Mouse (Mus musculus) lung, embryonic 15.5 days (tissue): ENCODE results near the gene Zfhx2. TPM values are rescaled to one million over a fixed set of nuclear protein-coding genes. Genes with fewer than 3 reads are reported as not detected.

Experiments used
- ATAC-seq: fragments of 200-750 bp; cut with Nextera tagmentation; 2 replicates; pipeline ENCODE4 v1.8.0; 2017; ENCODE audit warnings: moderate number of reproducible peaks, borderline replicate concordance; ENCODE audit not compliant: low FRiP score, low TSS enrichment; ENCODE audit errors: extremely low read depth
- H3K27ac ChIP-seq: fragments of 300-500 bp; sonication (generic); 2 replicates; pipeline ENCODE4 v1.5.1; 2015; ENCODE audit warnings: moderate library complexity, mild to moderate bottlenecking, inconsistent platforms
- H3K27me3 ChIP-seq: fragments of 300-500 bp; sonication (generic); 2 replicates; pipeline ENCODE4 v1.6.1; 2015; ENCODE audit warnings: inconsistent platforms
- H3K36me3 ChIP-seq: fragments of 300-500 bp; sonication (generic); 2 replicates; pipeline ENCODE4 v1.6.1; 2015; ENCODE audit warnings: inconsistent platforms
- H3K4me1 ChIP-seq: fragments of 300-500 bp; sonication (generic); 2 replicates; pipeline ENCODE4 v1.6.1; 2015; ENCODE audit warnings: inconsistent platforms
- H3K4me2 ChIP-seq: fragments of 300-500 bp; sonication (generic); 2 replicates; pipeline ENCODE4 v1.6.1; 2015; ENCODE audit warnings: inconsistent platforms, mild to moderate bottlenecking, moderate library complexity
- H3K4me3 ChIP-seq: fragments of 300-500 bp; sonication (generic); 2 replicates; pipeline ENCODE4 v1.5.1; 2015; ENCODE audit warnings: mild to moderate bottlenecking, inconsistent platforms
- H3K9ac ChIP-seq: fragments of 300-500 bp; sonication (generic); 2 replicates; pipeline ENCODE4 v1.6.1; 2015; ENCODE audit warnings: inconsistent platforms
- H3K9me3 ChIP-seq: fragments of 300-500 bp; sonication (generic); 2 replicates; pipeline ENCODE4 v1.6.1; 2016; ENCODE audit warnings: inconsistent platforms
- WGBS: fragments of 180-500 bp; shearing (Covaris S2); methylation state at CpG from one replicate; pipeline ENCODE4 v1.1.7; 2015; 5-methylcytosine and 5-hydroxymethylcytosine counted together
- polyA plus RNA-seq: library from polyadenylated mRNA; unstranded; fragments of >200 nt; fragmentation: Nextera tagmentation; extraction: Ambion mirVana; gene quantifications from 2 replicates; pipeline ENCODE4 v1.2.1, GENCODE M21; 2015

Zfhx2 gene
- polyA plus RNA-seq, 1 experiment from 2014 or later, result 4.3 TPM

- Histone ChIP-seq H3K9me3 (no peaks in the 10 kb centered on the region), H3K4me3 (peak overlapping the region; percentile 55), H3K27ac (no peak overlapping the region), H3K27me3 (peaks cover 72% of the 10 kb centered on the region), H3K9ac (peak overlapping the region; percentile 55), H3K4me2 (peak overlapping the region; percentile 100), H3K36me3 (no peaks in the 10 kb centered on the region), H3K4me1 (peaks cover 31% of the 10 kb centered on the region)
- peak; percentile 56 for ATAC-seq
- WGBS, result 0% methylated on average over 62 of the region's 78 CpGs
Observed at GRCm38 (mm10) chr14:55114759-55115701, 22.9 kb upstream of the Zfhx2 start.

- Histone ChIP-seq H3K27me3 (peaks cover 81% of the 10 kb centered on the region), H3K27ac (no peak overlapping the region)
Observed at GRCm38 (mm10) chr14:55113975-55114645, 22.0 kb upstream of the Zfhx2 start.

GRCm38 (mm10) chr14:55113351-55113974, 21.3 kb upstream of the Zfhx2 start:
- H3K9me3 ChIP-seq, result no peaks in the 10 kb centered on the region
- no peak overlapping the region for H3K27ac ChIP-seq
- H3K27me3 ChIP-seq, result peaks cover 87% of the 10 kb centered on the region
- 0 out of 2 replicates have a peak overlapping the region, but pooled peaks have one; percentile 6 for H3K4me2 ChIP-seq
- no peaks in the 10 kb centered on the region for H3K36me3 ChIP-seq
- no peak overlapping the region for H3K9ac ChIP-seq
- peaks cover 40% of the 10 kb centered on the region for H3K4me1 ChIP-seq
- H3K4me3 ChIP-seq, result peak overlapping the region; percentile 55; the same call in 1 of the 2 replicates
- WGBS, result 57% methylated on average over 51 of the region's 51 CpGs
- no peak for ATAC-seq

More at GRCm38 (mm10) chr14:55113975-55114645, 22.0 kb upstream of the Zfhx2 start:
- peak overlapping the region; percentile 55 for H3K4me3 ChIP-seq
- no peak for ATAC-seq
- no peak overlapping the region for H3K9ac ChIP-seq
- peaks cover 35% of the 10 kb centered on the region for H3K4me1 ChIP-seq
- H3K4me2 ChIP-seq, result peak overlapping the region; percentile 100
- 7% methylated on average over 26 of the region's 26 CpGs for WGBS
- H3K9me3 ChIP-seq, result no peaks in the 10 kb centered on the region
- H3K36me3 ChIP-seq, result no peaks in the 10 kb centered on the region

GRCm38 (mm10) chr14:55111720-55112119, 19.6 kb upstream of the Zfhx2 start:
- ATAC-seq, result no peak
- Histone ChIP-seq H3K4me1 (peaks cover 41% of the 10 kb centered on the region), H3K36me3 (no peaks in the 10 kb centered on the region), H3K4me2 (no peak overlapping the region), H3K27ac (no peak overlapping the region), H3K9me3 (no peaks in the 10 kb centered on the region), H3K9ac (no peak overlapping the region), H3K4me3 (no peak overlapping the region), H3K27me3 (peaks cover 77% of the 10 kb centered on the region)
- WGBS, result 72% methylated on average over 2 of the region's 2 CpGs

- H3K27ac ChIP-seq, result no peak overlapping the region
- H3K27me3 ChIP-seq, result peaks cover 61% of the 10 kb centered on the region
- no peak overlapping the region for H3K9ac ChIP-seq
- 22% methylated on average over 9 of the region's 9 CpGs for WGBS
- ATAC-seq, result no peak
- H3K4me3 ChIP-seq, result no peak overlapping the region
- H3K4me1 ChIP-seq, result peaks cover 34% of the 10 kb centered on the region
- H3K4me2 ChIP-seq, result no peak overlapping the region
- H3K9me3 ChIP-seq, result no peaks in the 10 kb centered on the region
- H3K36me3 ChIP-seq, result no peaks in the 10 kb centered on the region
Observed at GRCm38 (mm10) chr14:55110076-55110475, 18.0 kb upstream of the Zfhx2 start.

- no peak overlapping the region for H3K4me3 ChIP-seq
- H3K9me3 ChIP-seq, result no peaks in the 10 kb centered on the region
- H3K4me1 ChIP-seq, result peaks cover 34% of the 10 kb centered on the region
- H3K4me2 ChIP-seq, result no peak overlapping the region
- no peaks in the 10 kb centered on the region for H3K36me3 ChIP-seq
- no peak overlapping the region for H3K9ac ChIP-seq
- no peak overlapping the region for H3K27ac ChIP-seq
- WGBS, result 9% methylated on average over 21 of the region's 21 CpGs
- H3K27me3 ChIP-seq, result peaks cover 53% of the 10 kb centered on the region
- ATAC-seq, result no peak
Observed at GRCm38 (mm10) chr14:55109048-55109873, 17.1 kb upstream of the Zfhx2 start.

- ATAC-seq, result no peak
- Histone ChIP-seq H3K9ac (no peak overlapping the region), H3K27ac (no peak overlapping the region), H3K4me2 (no peak overlapping the region), H3K4me1 (peaks cover 29% of the 10 kb centered on the region), H3K4me3 (no peak overlapping the region), H3K27me3 (peaks cover 44% of the 10 kb centered on the region), H3K9me3 (no peaks in the 10 kb centered on the region), H3K36me3 (no peaks in the 10 kb centered on the region)
- WGBS, result 35% methylated on average over 9 of the region's 9 CpGs
Observed at GRCm38 (mm10) chr14:55108202-55108870, 16.2 kb upstream of the Zfhx2 start.

- no peak overlapping the region for H3K4me2 ChIP-seq
- H3K9me3 ChIP-seq, result no peaks in the 10 kb centered on the region
- H3K4me1 ChIP-seq, result peaks cover 29% of the 10 kb centered on the region
- peaks cover 37% of the 10 kb centered on the region for H3K27me3 ChIP-seq
- WGBS, result 67% methylated on average over 8 of the region's 8 CpGs
- no peaks in the 10 kb centered on the region for H3K36me3 ChIP-seq
- H3K4me3 ChIP-seq, result no peak overlapping the region
- H3K27ac ChIP-seq, result no peak overlapping the region
- no peak for ATAC-seq
- H3K9ac ChIP-seq, result no peak overlapping the region
Observed at GRCm38 (mm10) chr14:55106990-55107389, 14.9 kb upstream of the Zfhx2 start.

- H3K36me3 ChIP-seq, result 0 out of 2 replicates have a peak, but pooled peaks cover 1% of the 10 kb centered on the region
- peak within 1 kb of the TSS; percentile 95 for H3K4me2 ChIP-seq
- peak within 1 kb of the TSS; percentile 64; the same call in 1 of the 2 replicates for H3K27ac ChIP-seq
- peaks cover 29% of the 10 kb centered on the region for H3K4me1 ChIP-seq
- under 1% methylated on average over 39 of the region's 39 CpGs for WGBS
- no peaks in the 10 kb centered on the region for H3K9me3 ChIP-seq
- peak within 1 kb of the TSS; percentile 46 for H3K4me3 ChIP-seq
- ATAC-seq, result peak; percentile 76
- H3K9ac ChIP-seq, result peak within 1 kb of the TSS; percentile 57
- H3K27me3 ChIP-seq, result peaks cover 29% of the 10 kb centered on the region
Observed at GRCm38 (mm10) chr14:55105836-55106809, 14.0 kb upstream of the Zfhx2 start, which contains the start of gene Ap1g2. Gene Ap1g2 (minus strand): TSS chr14:55106593.

- ATAC-seq, result no peak
- Histone ChIP-seq H3K4me3 (peak overlapping the region; percentile 46), H3K27me3 (peaks cover 21% of the 10 kb centered on the region), H3K9ac (peak overlapping the region; percentile 57; the same call in 1 of the 2 replicates), H3K4me2 (peak overlapping the region; percentile 95), H3K9me3 (no peaks in the 10 kb centered on the region), H3K36me3 (0 out of 2 replicates have a peak, but pooled peaks cover 5% of the 10 kb centered on the region), H3K27ac (no peak overlapping the region), H3K4me1 (peaks cover 29% of the 10 kb centered on the region)
- 5% methylated on average over 7 of the region's 7 CpGs for WGBS
Observed at GRCm38 (mm10) chr14:55105386-55105785, 13.3 kb upstream of the Zfhx2 start.
